Mouse (Mus musculus) E14TG2a.4 (cell line): ENCODE data around the gene Agbl4.
A peak's percentile ranks its signal among the peaks of the same experiment; 100 is the strongest.

Experiments used
- H3K27me3 ChIP-seq: 2 replicates; pipeline ENCODE4 v1.6.1; 2014; ENCODE audit warnings: low read length, control low read depth; ENCODE audit not compliant: insufficient read depth
- H3K36me3 ChIP-seq: 2 replicates; pipeline ENCODE4 v1.6.1; 2014; ENCODE audit warnings: low read length, control low read depth; ENCODE audit not compliant: insufficient read depth
- H3K4me1 ChIP-seq: replicated peaks from 2 replicates; pipeline ENCODE4 v1.6.1; 2014; ENCODE audit warnings: low read depth, low read length, control low read depth
- H3K4me3 ChIP-seq: replicated peaks from 2 replicates; pipeline ENCODE4 v1.5.1; 2014; ENCODE audit warnings: mild to moderate bottlenecking, low read length
- H3K9me3 ChIP-seq: 2 replicates; pipeline ENCODE4 v1.6.1; 2014; ENCODE audit warnings: low read length, control low read depth
- CTCF ChIP-seq: conservative IDR thresholded peaks from 2 replicates; pipeline ENCODE4 v1.5.1; 2014; ENCODE audit warnings: low read length
- NANOG ChIP-seq: IDR thresholded peaks from 2 replicates; pipeline ENCODE4 v1.6.1; 2014; ENCODE audit warnings: borderline replicate concordance, low read length, mixed read lengths
- POU5F1 ChIP-seq: IDR thresholded peaks from 2 replicates; pipeline ENCODE4 v1.6.1; 2014; ENCODE audit warnings: low read length, borderline replicate concordance

The Agbl4 gene

GRCm38 (mm10) chr4:111485189-111485588 lies 1087.7 kb downstream of the Agbl4 start:
- Histone ChIP-seq H3K27me3 (no peaks in the 10 kb centered on the region; the same call in 1 of the 2 replicates), H3K36me3 (no peaks in the 10 kb centered on the region), H3K4me3 (no peak overlapping the region), H3K4me1 (0 out of 2 replicates have a peak, but pooled peaks cover 4% of the 10 kb centered on the region), H3K9me3 (no peaks in the 10 kb centered on the region)
- no peak for TF ChIP-seq POU5F1
- TF ChIP-seq CTCF, result no peak
- TF ChIP-seq NANOG, result no peak

GRCm38 (mm10) chr4:111486187-111486586 lies 1088.7 kb downstream of the Agbl4 start:
- no peak for TF ChIP-seq NANOG
- Histone ChIP-seq H3K9me3 (no peaks in the 10 kb centered on the region), H3K27me3 (no peaks in the 10 kb centered on the region; the same call in 1 of the 2 replicates), H3K4me1 (0 out of 2 replicates have a peak, but pooled peaks cover 4% of the 10 kb centered on the region), H3K36me3 (no peaks in the 10 kb centered on the region), H3K4me3 (no peak overlapping the region)

GRCm38 (mm10) chr4:111487233-111487843 lies 1089.9 kb downstream of the Agbl4 start:
- Histone ChIP-seq H3K4me1 (0 out of 2 replicates have a peak, but pooled peaks cover 4% of the 10 kb centered on the region), H3K27me3 (no peaks in the 10 kb centered on the region), H3K9me3 (no peaks in the 10 kb centered on the region), H3K36me3 (no peaks in the 10 kb centered on the region), H3K4me3 (no peak overlapping the region)
- no peak for TF ChIP-seq CTCF
- no peak for TF ChIP-seq POU5F1
- no peak for TF ChIP-seq NANOG

DNA sequence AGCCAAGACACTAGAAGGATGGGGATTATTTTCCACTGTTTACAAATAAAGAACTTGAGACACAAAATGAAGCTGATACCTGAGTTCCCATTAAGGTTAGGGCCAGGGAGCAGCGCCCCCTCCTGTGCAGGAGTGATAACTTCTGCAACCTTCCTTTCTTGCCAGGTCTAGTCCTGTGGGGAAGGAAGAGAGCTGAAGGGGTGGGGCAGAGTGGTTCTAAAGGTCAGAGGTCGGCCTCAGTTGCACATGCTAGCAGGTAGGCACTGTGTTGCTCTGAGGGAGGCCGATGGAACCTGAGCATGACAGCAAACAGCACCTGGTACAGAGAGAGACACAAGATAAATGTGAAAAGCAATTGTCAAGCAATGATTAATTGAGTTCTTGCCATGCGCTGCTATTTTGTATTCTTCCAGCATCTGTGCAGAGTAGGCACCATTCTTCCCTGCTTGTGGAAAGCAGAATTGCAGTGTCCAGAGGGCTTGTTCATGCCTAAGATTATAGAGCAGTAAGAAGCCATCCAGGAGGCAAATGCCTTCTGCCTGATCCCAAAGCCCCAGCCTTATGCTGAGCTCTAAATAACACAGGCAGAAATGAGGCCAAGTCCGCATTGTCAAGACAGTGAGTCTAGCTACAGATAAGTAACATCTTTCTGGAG lies 1096.4 kb downstream of the Agbl4 start:
- no peak overlapping the region for H3K4me3 ChIP-seq
- TF ChIP-seq CTCF (peak; percentile 39), NANOG (no peak)
- H3K36me3 ChIP-seq, result no peaks in the 10 kb centered on the region
- H3K9me3 ChIP-seq, result no peaks in the 10 kb centered on the region
- H3K27me3 ChIP-seq, result no peaks in the 10 kb centered on the region
- H3K4me1 ChIP-seq, result no peaks in the 10 kb centered on the region

GRCm38 (mm10) chr4:111495949-111496348 lies 1098.5 kb downstream of the Agbl4 start:
- TF ChIP-seq POU5F1 (no peak), CTCF (peak; percentile 72)
- Histone ChIP-seq H3K27me3 (no peaks in the 10 kb centered on the region), H3K4me3 (no peak overlapping the region), H3K9me3 (no peaks in the 10 kb centered on the region), H3K4me1 (no peaks in the 10 kb centered on the region), H3K36me3 (no peaks in the 10 kb centered on the region)

- Histone ChIP-seq H3K27me3 (no peaks in the 10 kb centered on the region), H3K4me3 (no peak overlapping the region), H3K9me3 (no peaks in the 10 kb centered on the region), H3K4me1 (no peaks in the 10 kb centered on the region), H3K36me3 (no peaks in the 10 kb centered on the region)
- TF ChIP-seq CTCF, result no peak
- TF ChIP-seq NANOG, result no peak
- TF ChIP-seq POU5F1, result no peak
Measured at GRCm38 (mm10) chr4:111498751-111499150, 1101.3 kb downstream of the Agbl4 start.

- Histone ChIP-seq H3K9me3 (no peaks in the 10 kb centered on the region), H3K4me1 (no peaks in the 10 kb centered on the region), H3K4me3 (no peak overlapping the region), H3K36me3 (no peaks in the 10 kb centered on the region), H3K27me3 (no peaks in the 10 kb centered on the region)
- TF ChIP-seq NANOG, result no peak
- no peak for TF ChIP-seq CTCF
- TF ChIP-seq POU5F1, result no peak
Measured at GRCm38 (mm10) chr4:111501441-111501840, 1104.0 kb downstream of the Agbl4 start.

DNA sequence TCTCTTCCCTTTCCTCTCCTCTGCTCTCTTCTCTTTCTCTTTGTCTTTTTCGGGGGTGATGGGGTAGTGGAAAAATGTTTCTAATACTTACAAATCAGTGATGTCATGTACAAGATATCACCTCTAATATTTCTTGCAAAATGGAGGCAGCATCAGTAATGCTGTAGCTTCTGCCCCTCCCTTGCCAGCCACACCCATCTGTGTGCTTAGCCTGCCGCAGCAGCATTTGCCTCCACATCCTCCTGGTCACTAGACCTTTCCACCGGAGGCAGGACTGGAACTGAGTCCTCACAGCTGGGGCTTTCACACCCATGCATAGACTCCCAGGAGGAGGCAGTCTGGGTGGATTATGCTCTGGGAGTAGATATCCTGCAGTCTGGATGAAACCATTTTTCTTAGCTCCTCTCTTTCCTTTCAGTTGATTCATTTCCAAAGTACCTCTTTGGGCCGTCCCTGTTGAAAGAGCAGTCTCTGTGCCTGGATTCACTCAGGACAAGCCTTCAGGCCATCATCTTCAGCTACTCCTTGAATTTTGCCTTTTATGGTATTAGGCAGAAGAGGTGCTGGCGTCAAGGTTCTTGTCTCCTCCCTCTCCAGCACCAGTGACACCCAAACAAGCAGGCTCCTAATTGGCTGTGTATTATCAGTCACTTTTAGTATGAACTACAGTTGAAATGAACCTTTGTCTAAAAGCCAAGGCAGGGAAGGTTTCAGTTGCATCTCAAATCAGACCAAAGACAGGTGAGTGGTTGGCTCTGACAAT lies 1105.7 kb downstream of the Agbl4 start:
- TF ChIP-seq POU5F1 (no peak), NANOG (no peak), CTCF (no peak)
- Histone ChIP-seq H3K4me1 (no peaks in the 10 kb centered on the region), H3K4me3 (no peak overlapping the region), H3K9me3 (no peaks in the 10 kb centered on the region), H3K36me3 (no peaks in the 10 kb centered on the region), H3K27me3 (no peaks in the 10 kb centered on the region)

GRCm38 (mm10) chr4:111504952-111505351 lies 1107.5 kb downstream of the Agbl4 start:
- no peaks in the 10 kb centered on the region for H3K4me1 ChIP-seq
- no peaks in the 10 kb centered on the region for H3K27me3 ChIP-seq
- TF ChIP-seq CTCF, result no peak
- no peak for TF ChIP-seq POU5F1
- TF ChIP-seq NANOG, result no peak
- H3K9me3 ChIP-seq, result no peaks in the 10 kb centered on the region
- no peaks in the 10 kb centered on the region for H3K36me3 ChIP-seq
- H3K4me3 ChIP-seq, result no peak overlapping the region
